ENCODE assay signal across 8 mouse cellular contexts in the genomic region with DNA sequence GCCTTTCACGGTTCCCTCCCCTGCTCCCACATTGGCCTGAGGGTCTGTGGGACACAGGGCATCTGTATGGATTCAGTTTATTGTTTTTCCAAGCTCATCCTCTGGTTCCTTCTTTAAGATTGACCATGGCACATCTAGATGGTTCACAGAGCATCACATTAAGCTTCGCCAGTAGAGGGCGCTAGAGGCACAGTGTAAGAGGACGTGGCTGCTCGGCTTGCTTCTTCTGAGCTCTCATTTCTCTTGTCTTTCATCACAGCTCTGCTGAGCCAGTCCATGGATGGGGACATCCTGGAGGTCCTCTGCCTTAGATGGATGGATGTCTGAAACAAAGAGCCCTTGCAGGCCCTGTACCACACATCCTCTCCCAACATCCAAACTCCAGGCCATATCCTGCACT. TPM values are rescaled to one million over a fixed set of nuclear protein-coding genes. Genes with fewer than 3 reads are reported as not detected.
A peak's percentile ranks its signal among the peaks of the same experiment; 100 is the strongest.
DNase-seq lines count a peak whose midpoint lies in the region; ATAC-seq lines count a peak whose summit lies in the region.

No protein-coding gene starts in this region.

- no peak overlapping the region for H3K4me2 ChIP-seq in hindbrain, embryonic 13.5 days

- H3K4me3 ChIP-seq in hindbrain, embryonic 13.5 days, result no peak overlapping the region

- H3K4me1 ChIP-seq in hindbrain, embryonic 13.5 days (replicated peaks), result peaks cover 5% of the 10 kb centered on the region

- WGBS in hindbrain, embryonic 13.5 days, result 3% methylated on average over 5 of the region's 5 CpGs

- peak; percentile 94 for DNase-seq in MN1 (ENCODE audit: low spot score)
- peak; percentile 92 for DNase-seq in cerebellum, adult 9-10 months
- peak; percentile 77 to 96 for DNase-seq in frontal cortex, adult 2 months (ENCODE audit: extremely low spot score in 1 of 2, low spot score in 1 of 2)
- DNase-seq in layer of hippocampus, postnatal 14 days (ENCODE audit: low spot score in 2 of 2), result peak; percentile 81 to 92
- peak; percentile 83 for DNase-seq in lung, postnatal 25 days (ENCODE audit: low spot score)
- peak; percentile 85 for DNase-seq in retina, postnatal 7 days (ENCODE audit: low read depth, low spot score)
- peak; percentile 63 to 66 for DNase-seq in urinary bladder, adult 18-20 months (ENCODE audit: low spot score in 2 of 2)

- H3K27ac ChIP-seq in hindbrain, embryonic 13.5 days, result peak overlapping the region; percentile 53

- no peaks in the 10 kb centered on the region for H3K27me3 ChIP-seq in hindbrain, embryonic 13.5 days

- peaks cover 11% of the 10 kb centered on the region for H3K36me3 ChIP-seq in hindbrain, embryonic 13.5 days

- no peaks in the 10 kb centered on the region for H3K9me3 ChIP-seq in hindbrain, embryonic 13.5 days

- peak overlapping the region; percentile 16; the same call in 1 of the 2 replicates for H3K9ac ChIP-seq in hindbrain, embryonic 13.5 days

- peak; percentile 75 for ATAC-seq in hindbrain, embryonic 13.5 days (ENCODE audit: low FRiP score)

RNA-seq across cellular contexts. Expression of a gene that starts 33.8 kb away (rescaled TPM):
- 23.3 and 25.7 TPM in 2 replicates for polyA plus RNA-seq in frontal cortex, adult 2 months (2012; rRNA removed)
- polyA plus RNA-seq in hindbrain, embryonic 13.5 days (2015; fragmentation: Nextera tagmentation; extraction: Ambion mirVana), result 47.0 and 50.8 TPM in 2 replicates
- 10 to 100 TPM; 30.3 to 38.0 TPM for total RNA-seq in layer of hippocampus, postnatal 14 days (2021)

RNA-seq across cellular contexts. Expression of a gene that starts 37.6 kb away (rescaled TPM):
- 6.0 and 6.4 TPM in 2 replicates for polyA plus RNA-seq in frontal cortex, adult 2 months (2012; rRNA removed)
- 2.8 and 3.3 TPM in 2 replicates for polyA plus RNA-seq in hindbrain, embryonic 13.5 days (2015; fragmentation: Nextera tagmentation; extraction: Ambion mirVana)
- total RNA-seq in layer of hippocampus, postnatal 14 days (2021), result 1 to 10 TPM; 3.2 to 5.4 TPM

RNA-seq across cellular contexts. Expression of a gene that starts 57.0 kb away (rescaled TPM):
- polyA plus RNA-seq in frontal cortex, adult 2 months (2012; rRNA removed), result not detected in 2 replicates
- polyA plus RNA-seq in hindbrain, embryonic 13.5 days (2015; fragmentation: Nextera tagmentation; extraction: Ambion mirVana), result 0.18 TPM in 1 of 2 replicates, not detected in the other
- not detected for total RNA-seq in layer of hippocampus, postnatal 14 days (2021)

RNA-seq across cellular contexts. Expression of a gene that starts 59.4 kb away (rescaled TPM):
- 21.7 and 22.7 TPM in 2 replicates for polyA plus RNA-seq in frontal cortex, adult 2 months (2012; rRNA removed)
- 22.2 and 25.0 TPM in 2 replicates for polyA plus RNA-seq in hindbrain, embryonic 13.5 days (2015; fragmentation: Nextera tagmentation; extraction: Ambion mirVana)
- 10 to 100 TPM; 21.3 to 22.6 TPM for total RNA-seq in layer of hippocampus, postnatal 14 days (2021)
